Mouse (Mus musculus): ENCODE data around the gene Zmynd19.

DNA sequence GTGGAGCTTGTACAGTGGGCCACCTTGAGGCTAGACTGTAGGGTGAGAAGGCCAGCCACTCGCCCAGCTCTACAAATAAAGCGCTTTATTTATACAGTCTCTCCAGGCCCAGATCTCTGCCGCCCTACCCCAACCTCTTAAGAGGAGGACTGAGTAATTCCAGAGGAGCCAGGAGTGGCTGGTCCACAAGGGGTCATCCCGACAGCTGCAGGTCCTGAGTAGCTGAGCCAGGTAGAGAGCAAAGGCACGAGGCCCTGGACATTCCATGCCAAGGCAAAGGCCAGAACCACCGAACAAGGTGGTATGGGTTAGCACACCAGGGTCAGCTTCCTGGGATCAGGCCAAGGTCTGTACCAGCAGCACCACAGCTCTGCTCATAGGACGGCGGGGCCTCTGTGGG lies 24.3 kb upstream of the Zmynd19 start:
- TF ChIP-seq CTCF (IDR thresholded peaks at IDR 0.05 in 2 of 3, conservative IDR thresholded peaks at IDR 0.05 in 1 of 3; ENCODE audit: control insufficient read depth in 1 of 3, insufficient read depth in 1 of 3, low read depth in 2 of 3, low read length in 3 of 3, poor library complexity in 1 of 3, severe bottlenecking in 1 of 3) (no peak), KAT2A (conservative IDR thresholded peaks at IDR 0.05; ENCODE audit: low read depth, low read length) (no peak), NELFE (IDR thresholded peaks at IDR 0.05; ENCODE audit: low read depth, low read length) (no peak), UBTF (IDR thresholded peaks at IDR 0.05; ENCODE audit: borderline replicate concordance, insufficient read depth, low read depth, low read length) (no peak), POLR2A (IDR thresholded peaks at IDR 0.05; ENCODE audit: control insufficient read depth in 1 of 2, insufficient read depth in 1 of 2, low read depth in 1 of 2, low read length in 2 of 2, poor library complexity in 1 of 2) (no peak), ZMIZ1 (IDR thresholded peaks at IDR 0.05; ENCODE audit: low read depth, low read length) (no peak), RCOR1 (IDR thresholded peaks at IDR 0.05; ENCODE audit: low read depth, low read length) (no peak), HCFC1 (IDR thresholded peaks at IDR 0.05; ENCODE audit: low read depth, low read length) (no peak), EP300 (IDR thresholded peaks at IDR 0.05; ENCODE audit: low read depth in 1 of 2, low read length in 2 of 2) (no peak), CHD1 (IDR thresholded peaks at IDR 0.05; ENCODE audit: low read depth, low read length) (no peak), TAL1 (IDR thresholded peaks at IDR 0.05; ENCODE audit: low read length) (no peak), MAZ (IDR thresholded peaks at IDR 0.05; ENCODE audit: low read depth, low read length) (no peak), RAD21 (IDR thresholded peaks at IDR 0.05; ENCODE audit: low read depth, low read length) (no peak), MAX (IDR thresholded peaks at IDR 0.05; ENCODE audit: low read length) (no peak)
